In genomic region chr13:37388222-37389202, GRCm38 (mm10) we compare ENCODE assay signal across 9 mouse cellular contexts. TPM values are rescaled to one million over a fixed set of nuclear protein-coding genes. Genes with fewer than 3 reads are reported as not detected.
DNase-seq lines count a peak whose midpoint lies in the region.
"Had no signal": no experiment of that assay in that cellular context is flagged by ENCODE, and none has a peak within 500 bp of the region (broad histone marks: within the 10 kb centered on the region; RNA-seq: fewer than 3 reads in every experiment).

No protein-coding gene starts in this region.

- DNase-seq in gastrocnemius, postnatal 10 days: peak; percentile 32
- no peak for DNase-seq in gastrocnemius, adult 18-20 months (ENCODE audit: low spot score)
- peak; percentile 8 to 10 for DNase-seq in cerebellum, adult 18-20 months
- DNase-seq in heart, embryonic 10.5 days (ENCODE audit: low spot score): peak; percentile 68
- DNase-seq in layer of hippocampus, postnatal 36 days: peak; percentile 60 to 62
- DNase-seq in right cerebral cortex, postnatal 14 days: peak; percentile 52
- no peak for DNase-seq in urinary bladder, postnatal 4 days (ENCODE audit: low spot score in 2 of 2)
- DNase-seq in thymus, postnatal 36 days: no peak

- no peaks in the 10 kb centered on the region for H3K36me3 ChIP-seq in heart, embryonic 10.5 days
- H3K36me3 ChIP-seq: limb, embryonic 12.5 days had no signal

- H3K27ac ChIP-seq in heart, embryonic 10.5 days: no peak overlapping the region
- H3K27ac ChIP-seq: limb, embryonic 12.5 days had no signal

- H3K4me3 ChIP-seq in heart, embryonic 10.5 days: no peak overlapping the region
- H3K4me3 ChIP-seq: limb, embryonic 12.5 days had no signal

- H3K27me3 ChIP-seq in heart, embryonic 10.5 days (ENCODE audit: insufficient read depth, poor library complexity, severe bottlenecking): no peaks in the 10 kb centered on the region
- H3K27me3 ChIP-seq: limb, embryonic 12.5 days had no signal

- WGBS in heart, embryonic 10.5 days: 46% methylated on average over 9 of the region's 9 CpGs

- H3K9me3 ChIP-seq in heart, embryonic 10.5 days: no peaks in the 10 kb centered on the region
- H3K9me3 ChIP-seq: limb, embryonic 12.5 days had no signal

- H3K4me1 ChIP-seq in heart, embryonic 10.5 days: peaks cover 26% of the 10 kb centered on the region
- H3K4me1 ChIP-seq: limb, embryonic 12.5 days had no signal

RNA-seq across cellular contexts. Expression of gene Ly86, which starts 43.5 kb away (rescaled TPM):
- total RNA-seq in gastrocnemius, postnatal 10 days (2021): 1 to 10 TPM; 1.3 to 2.3 TPM
- total RNA-seq in gastrocnemius, adult 18-20 months (2021): under 1 TPM; 0.37 to 0.69 TPM
- polyA plus RNA-seq in heart, embryonic 10.5 days (2016; fragmentation: Nextera tagmentation; extraction: Ambion mirVana): 0.46 and 1.3 TPM in 2 replicates
- total RNA-seq in layer of hippocampus, postnatal 36 days (2021): 1 to 10 TPM; 8.9 to 9.6 TPM

Comparison
In these comparisons a context has a peak if more than half of its experiments do, and no peak if none do; other contexts are left out.
1. DNase-seq: peak in gastrocnemius, postnatal 10 days (single experiment), cerebellum, adult 18-20 months (2 of 2), heart, embryonic 10.5 days (single experiment), layer of hippocampus, postnatal 36 days (2 of 2) and right cerebral cortex, postnatal 14 days (single experiment); none in gastrocnemius, adult 18-20 months (single experiment), urinary bladder, postnatal 4 days (0 of 2) and thymus, postnatal 36 days (0 of 2).